In the genomic region with DNA sequence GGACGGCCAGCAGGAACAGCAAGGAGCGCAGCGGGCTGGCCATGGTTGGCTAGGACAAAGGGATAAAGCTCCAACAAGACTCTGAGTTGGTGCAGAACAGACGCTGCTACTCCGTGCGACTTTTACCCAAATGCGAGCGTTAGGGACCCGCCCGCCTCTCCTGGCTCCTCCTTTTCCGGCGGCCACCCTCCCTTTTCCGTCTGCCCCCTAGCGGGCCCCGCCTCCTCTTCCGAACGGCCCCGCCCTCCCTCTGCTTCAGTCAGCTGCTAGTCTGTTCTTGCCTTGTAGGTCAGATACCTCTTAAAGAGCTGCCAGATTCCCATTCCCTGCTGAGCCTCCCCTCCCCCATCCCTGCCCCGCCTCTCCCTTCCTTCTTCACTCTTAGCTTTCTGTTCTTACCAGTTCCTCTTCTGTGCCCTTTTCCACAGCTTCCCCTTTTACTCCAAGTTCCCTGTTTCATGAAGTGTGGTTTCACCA, we compare ENCODE assay signal across 8 mouse cellular contexts. TPM values are rescaled to one million over a fixed set of nuclear protein-coding genes. Genes with fewer than 3 reads are reported as not detected.
DNase-seq lines count a peak whose midpoint lies in the region; ATAC-seq lines count a peak whose summit lies in the region.

A gene (minus strand): TSS at position 358 of the 477 bp plus-strand sequence.

- peaks cover 27% of the 10 kb centered on the region for H3K4me1 ChIP-seq in embryonic facial prominence, embryonic 15.5 days
- H3K4me1 ChIP-seq in kidney, embryonic 14.5 days (ENCODE audit: control insufficient read depth, insufficient read depth, low read length) = peaks cover 15% of the 10 kb centered on the region
- H3K4me1 ChIP-seq in limb, embryonic 15.5 days = peaks cover 41% of the 10 kb centered on the region

- H3K9me3 ChIP-seq in embryonic facial prominence, embryonic 15.5 days (replicated peaks) = no peaks in the 10 kb centered on the region
- no peaks in the 10 kb centered on the region for H3K9me3 ChIP-seq in kidney, embryonic 14.5 days (ENCODE audit: control insufficient read depth, low read length)
- H3K9me3 ChIP-seq in limb, embryonic 15.5 days = no peaks in the 10 kb centered on the region

- H3K27me3 ChIP-seq in embryonic facial prominence, embryonic 15.5 days = no peaks in the 10 kb centered on the region
- H3K27me3 ChIP-seq in kidney, embryonic 14.5 days (ENCODE audit: control insufficient read depth, insufficient read depth, low read length) = no peaks in the 10 kb centered on the region
- H3K27me3 ChIP-seq in limb, embryonic 15.5 days = no peaks in the 10 kb centered on the region

- H3K27ac ChIP-seq in embryonic facial prominence, embryonic 15.5 days (replicated peaks) = peak within 1 kb of the TSS; percentile 94
- H3K27ac ChIP-seq in kidney, embryonic 14.5 days (ENCODE audit: low read depth, low read length) = peak within 1 kb of the TSS; percentile 91
- H3K27ac ChIP-seq in limb, embryonic 15.5 days = peak within 1 kb of the TSS; percentile 96

- DNase-seq in 3T3-L1 (ENCODE audit: low read depth, low spot score) = peak; percentile 94
- DNase-seq in adrenal gland, postnatal 4 days (ENCODE audit: low spot score in 2 of 2) = peak; percentile 85 to 87
- DNase-seq in heart, adult 9 months (ENCODE audit: low spot score in 2 of 2) = peak; percentile 97
- peak; percentile 91 to 94 for DNase-seq in monocyte, adult 2 months (ENCODE audit: low read depth in 1 of 2, low spot score in 2 of 2)
- DNase-seq in spleen, postnatal 36 days (ENCODE audit: low spot score in 2 of 2) = peak; percentile 90

- ATAC-seq in embryonic facial prominence, embryonic 15.5 days (ENCODE audit: insufficient number of reproducible peaks, low FRiP score, low TSS enrichment, low read depth) = peak; percentile 93
- ATAC-seq in kidney, embryonic 14.5 days (ENCODE audit: low FRiP score, low TSS enrichment) = peak; percentile 97
- ATAC-seq in limb, embryonic 15.5 days (ENCODE audit: insufficient number of reproducible peaks, low FRiP score, low TSS enrichment, low read depth) = peak; percentile 88

- H3K36me3 ChIP-seq in embryonic facial prominence, embryonic 15.5 days = peaks cover 14% of the 10 kb centered on the region
- H3K36me3 ChIP-seq in kidney, embryonic 14.5 days (ENCODE audit: control insufficient read depth, insufficient read depth, low read length) = peaks cover 15% of the 10 kb centered on the region; the same call in 1 of the 2 replicates
- H3K36me3 ChIP-seq in limb, embryonic 15.5 days = peaks cover 19% of the 10 kb centered on the region

- 1% methylated on average over 18 of the region's 19 CpGs for WGBS in embryonic facial prominence, embryonic 15.5 days
- WGBS in kidney, embryonic 14.5 days = 0% methylated on average over 15 of the region's 19 CpGs
- WGBS in limb, embryonic 15.5 days = 1% methylated on average over 19 of the region's 19 CpGs

- peak within 1 kb of the TSS; percentile 91 for H3K9ac ChIP-seq in embryonic facial prominence, embryonic 15.5 days
- peak within 1 kb of the TSS; percentile 84 for H3K9ac ChIP-seq in kidney, embryonic 14.5 days (ENCODE audit: low read depth, low read length)
- peak within 1 kb of the TSS; percentile 85 for H3K9ac ChIP-seq in limb, embryonic 15.5 days

- H3K4me3 ChIP-seq in embryonic facial prominence, embryonic 15.5 days (replicated peaks) = peak within 1 kb of the TSS; percentile 96
- peak within 1 kb of the TSS; percentile 92 for H3K4me3 ChIP-seq in kidney, embryonic 14.5 days (ENCODE audit: low read length)
- H3K4me3 ChIP-seq in limb, embryonic 15.5 days = peak within 1 kb of the TSS; percentile 86

- peak within 1 kb of the TSS; percentile 58 for H3K4me2 ChIP-seq in embryonic facial prominence, embryonic 15.5 days (replicated peaks)
- H3K4me2 ChIP-seq in kidney, embryonic 14.5 days (replicated peaks; ENCODE audit: low read depth, low read length) = peak within 1 kb of the TSS; percentile 80
- H3K4me2 ChIP-seq in limb, embryonic 15.5 days = peak within 1 kb of the TSS; percentile 68

RNA-seq across cellular contexts. Expression of the gene that starts here (rescaled TPM):
- total RNA-seq in adrenal gland, postnatal 4 days (2021) = 100 to 1,000 TPM; 558 to 614 TPM
- 534 and 540 TPM in 2 replicates for polyA plus RNA-seq in embryonic facial prominence, embryonic 15.5 days (2015; fragmentation: Nextera tagmentation; extraction: Ambion mirVana)
- polyA plus RNA-seq in kidney, embryonic 14.5 days (2014; fragmentation: Nextera tagmentation; extraction: Ambion mirVana) = 391 and 459 TPM in 2 replicates
- 548 and 588 TPM in 2 replicates for polyA plus RNA-seq in limb, embryonic 15.5 days (2015; fragmentation: Nextera tagmentation; extraction: Ambion mirVana)

Comparison
In these comparisons a context has a peak if more than half of its experiments do, and no peak if none do; other contexts are left out.
1. Peak in every context shown above with its lines: DNase-seq, ATAC-seq, H3K4me3 ChIP-seq and H3K27ac ChIP-seq.